Mouse (Mus musculus) erythroid progenitor cell, adult 5-6 weeks (primary cell): Measurements from ENCODE around the gene Rab44. TPM values are rescaled to one million over a fixed set of nuclear protein-coding genes. Genes with fewer than 3 reads are reported as not detected.
A peak's percentile ranks its signal among the peaks of the same experiment; 100 is the strongest.
"Not testable (repeated sequence)": the region's sequence is repeated elsewhere in the genome, so short reads cannot be mapped to it uniquely, and the experiment has no call there.

ENCODE experiments used
- ATAC-seq: replicated peaks from 2 replicates; pipeline ENCODE4 v1.8.0; 2016; ENCODE audit warnings: moderate number of reproducible peaks, mild to moderate bottlenecking, moderate TSS enrichment, inconsistent platforms; ENCODE audit not compliant: poor library complexity, low FRiP score, severe bottlenecking
- total RNA-seq, 2 experiments: library from RNA; stranded (forward) in 1 of 2; stranded (reverse) in 1 of 2; fragments of 150-400 nt in 1 of 2; fragments of 186-747, 209-891 nt in 1 of 2; gene quantifications; 2 replicates each; pipeline versions ENCODE4 v1.2.3 to v1.2.4; 2015 to 2017; ENCODE audit warnings: low replicate concordance in 2 of 2

Gene Rab44
- total RNA-seq, 2 experiments from 2014 or later: 15.9 to 22.2 TPM

GRCm38 (mm10) chr17:29086916-29087315, 27.0 kb upstream of the Rab44 start:
- no peak for ATAC-seq

GRCm38 (mm10) chr17:29090776-29091175, 23.2 kb upstream of the Rab44 start, which contains the start of gene Cdkn1a:
Gene Cdkn1a, plus strand, starts transcription at chr17:29090976.
- ATAC-seq: no peak

- no peak for ATAC-seq
Observed at GRCm38 (mm10) chr17:29091348-29091944, 22.5 kb upstream of the Rab44 start.

- no peak for ATAC-seq
Observed at GRCm38 (mm10) chr17:29092497-29092896, 21.4 kb upstream of the Rab44 start.

- ATAC-seq: peak; percentile 73
Observed at GRCm38 (mm10) chr17:29093110-29093952, 20.6 kb upstream of the Rab44 start.

GRCm38 (mm10) chr17:29093961-29094309, 20.0 kb upstream of the Rab44 start:
- no peak for ATAC-seq

- no peak for ATAC-seq
Observed at GRCm38 (mm10) chr17:29094310-29095181, 19.4 kb upstream of the Rab44 start.

- ATAC-seq: peak; percentile 70
Observed at GRCm38 (mm10) chr17:29095201-29095733, 18.7 kb upstream of the Rab44 start.

GRCm38 (mm10) chr17:29096245-29096644, 17.7 kb upstream of the Rab44 start:
- no peak for ATAC-seq

- ATAC-seq: no peak
Observed at GRCm38 (mm10) chr17:29096851-29097561, 16.9 kb upstream of the Rab44 start.

- no peak for ATAC-seq
Observed at GRCm38 (mm10) chr17:29098291-29098690, 15.7 kb upstream of the Rab44 start.

- no peak for ATAC-seq
Observed at GRCm38 (mm10) chr17:29099076-29099475, 14.9 kb upstream of the Rab44 start.

- ATAC-seq: no peak
Observed at GRCm38 (mm10) chr17:29100627-29101026, 13.3 kb upstream of the Rab44 start.

GRCm38 (mm10) chr17:29110356-29110755, 3.6 kb upstream of the Rab44 start:
- ATAC-seq: not testable (repeated sequence)

- no peak for ATAC-seq
Observed at GRCm38 (mm10) chr17:29111332-29111731, 2.6 kb upstream of the Rab44 start.

- ATAC-seq: no peak
Observed at GRCm38 (mm10) chr17:29116023-29116422, 2.1 kb downstream of the Rab44 start.

- ATAC-seq: no peak
Observed at GRCm38 (mm10) chr17:29117006-29117648, 3.2 kb downstream of the Rab44 start.

GRCm38 (mm10) chr17:29118057-29118456, 4.1 kb downstream of the Rab44 start:
- no peak for ATAC-seq

- ATAC-seq: no peak
Observed at GRCm38 (mm10) chr17:29120666-29121065, 6.7 kb downstream of the Rab44 start.
